Mouse (Mus musculus) C2C12 (cell line): ENCODE data around the gene Ndufv1.

Source experiments
- CTCF ChIP-seq: IDR thresholded peaks from one replicate; pipeline ENCODE4 v1.5.1; 2011; ENCODE audit not compliant: control insufficient read depth, insufficient read depth, insufficient read length
- MYOD1 ChIP-seq: IDR thresholded peaks from one replicate; pipeline ENCODE4 v1.6.1; 2011; ENCODE audit warnings: low read depth; ENCODE audit not compliant: control insufficient read depth, insufficient read length
- MYOG ChIP-seq: IDR thresholded peaks from one replicate; pipeline ENCODE4 v1.6.1; 2011; ENCODE audit not compliant: control insufficient read depth, insufficient read length; ENCODE audit errors: extremely low read depth

DNA sequence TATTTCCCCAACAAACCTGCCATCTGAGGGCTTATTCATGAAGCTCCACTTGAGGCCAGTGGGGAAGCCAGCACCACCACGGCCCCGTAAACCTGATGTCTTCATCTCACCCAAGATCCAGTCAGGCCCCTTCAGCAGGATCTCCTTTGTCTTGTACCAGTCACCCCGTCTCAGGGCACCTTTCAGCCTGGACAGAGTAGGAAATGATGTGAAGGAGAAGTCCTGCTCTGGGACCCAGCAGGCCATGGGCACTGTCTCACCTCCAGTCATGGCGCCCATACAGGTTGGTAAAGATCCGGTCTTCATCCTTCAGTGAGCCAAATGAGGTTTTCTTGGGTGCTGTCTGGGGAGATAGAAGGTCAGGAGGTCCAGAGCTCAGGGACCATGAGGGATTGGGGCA lies 1.5 kb downstream of the Ndufv1 start:
- no peak for TF ChIP-seq CTCF
- TF ChIP-seq MYOD1: no peak
- TF ChIP-seq MYOG: no peak
